Mouse (Mus musculus): ENCODE measurements at regions not wholly inside any gene's neighbourhood (a gene's known extent, or its start where the extent isn't known, plus 50 kb on each side); places are given as distances from the start of the nearest gene placed in this dataset.

DNA sequence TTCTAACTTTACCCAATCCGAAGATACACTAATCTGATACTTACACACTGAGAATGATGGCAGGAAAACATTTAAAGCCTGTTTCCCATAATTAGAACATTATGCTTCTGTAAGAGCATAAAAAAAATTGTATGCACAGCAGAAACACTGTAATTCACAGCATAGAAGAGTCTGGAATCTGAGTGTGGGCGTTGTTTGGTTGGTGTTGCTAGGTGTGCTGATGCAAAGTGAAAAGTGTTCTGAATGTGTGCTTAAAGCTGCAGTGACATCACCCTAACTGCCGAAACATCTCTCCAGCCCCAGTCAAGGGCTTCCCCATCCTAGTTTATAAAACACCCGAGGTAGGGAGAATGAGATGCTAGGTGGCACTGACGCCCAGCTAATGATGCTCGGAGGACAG, 63.2 kb upstream of the Slit3 start:
- TF ChIP-seq POLR2A (IDR thresholded peaks at IDR 0.05; ENCODE audit: low read depth, low read length) (no peak), CTCF (IDR thresholded peaks at IDR 0.05; ENCODE audit: borderline replicate concordance, insufficient read depth, low read length) (no peak)

All from embryonic fibroblast, embryonic 13.5 days (primary cell).